Mouse (Mus musculus): ENCODE results near the gene Hspa1a.
"Not testable (repeated sequence)": the region's sequence is repeated elsewhere in the genome, so short reads cannot be mapped to it uniquely, and the experiment has no call there.

The Hspa1a gene

GRCm38 (mm10) chr17:34969822-34970221, 2.1 kb downstream of the Hspa1a start, which contains the start of gene Gm20481:
Gene Gm20481 (plus strand): TSS chr17:34969912.
- DNase-seq (ENCODE audit: low read depth, low spot score), result not testable (repeated sequence)

DNA sequence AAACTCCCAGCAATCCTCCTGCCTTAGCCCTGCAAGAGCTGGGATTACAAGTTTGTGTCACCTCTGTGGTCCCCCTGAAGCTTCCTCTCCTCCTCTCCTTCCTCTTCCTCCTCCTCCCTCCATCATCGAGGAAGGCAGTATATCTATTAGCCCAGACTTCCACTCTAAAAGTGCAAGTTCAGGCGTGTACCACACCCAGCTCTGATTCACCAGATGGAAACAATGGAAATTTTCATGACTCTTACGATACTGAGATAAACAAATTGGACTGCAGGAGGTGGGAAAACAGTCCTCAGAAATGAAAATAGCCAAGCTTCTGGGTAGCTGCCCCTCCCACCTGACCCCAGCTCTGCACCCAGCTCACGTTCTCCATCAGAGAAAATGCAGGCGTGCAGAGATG, 6.3 kb downstream of the Hspa1a start:
- peak; percentile 75 for DNase-seq (ENCODE audit: low read depth, low spot score)

- DNase-seq (ENCODE audit: low read depth, low spot score), result peak; percentile 74
Measured at GRCm38 (mm10) chr17:34964640-34965049, 7.3 kb downstream of the Hspa1a start.

- DNase-seq (ENCODE audit: low read depth, low spot score), result no peak
Measured at GRCm38 (mm10) chr17:34962841-34963240, 9.1 kb downstream of the Hspa1a start.

GRCm38 (mm10) chr17:34962125-34962524, 9.8 kb downstream of the Hspa1a start:
- DNase-seq (ENCODE audit: low read depth, low spot score), result peak; percentile 41

- DNase-seq (ENCODE audit: low read depth, low spot score), result peak; percentile 88
Measured at GRCm38 (mm10) chr17:34960702-34961493, 11.1 kb downstream of the Hspa1a start.

DNA sequence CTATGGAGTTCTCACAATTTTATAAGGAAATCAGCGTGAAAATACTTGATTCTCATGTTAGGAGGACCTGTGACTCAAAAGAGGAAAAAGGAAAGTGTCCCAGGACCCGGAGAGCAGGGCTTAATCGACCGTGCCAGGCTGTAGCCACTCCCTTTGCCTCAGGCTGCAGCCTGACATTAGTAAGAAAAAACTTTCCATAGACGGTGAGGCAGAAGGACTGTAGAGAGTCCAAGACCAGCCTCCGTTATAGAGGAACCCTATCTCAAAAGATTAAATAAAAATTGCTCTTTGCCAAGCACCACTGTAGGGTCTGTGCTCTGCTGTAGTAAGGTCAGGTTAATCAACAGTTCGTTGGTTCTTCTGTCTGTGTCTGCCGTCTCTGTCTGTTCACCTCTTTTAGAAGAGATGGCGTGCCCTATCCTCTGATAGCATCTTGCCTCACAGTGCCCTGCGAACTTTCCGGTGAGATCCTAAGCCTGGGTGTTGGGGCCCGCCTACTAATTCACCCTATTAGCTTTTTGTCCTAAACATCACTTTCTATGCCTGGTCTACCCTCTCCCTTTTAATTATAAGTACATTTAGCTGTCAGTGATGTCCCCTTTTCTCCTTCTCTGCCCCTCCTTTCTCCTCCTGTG, 12.0 kb downstream of the Hspa1a start:
- peak; percentile 92 for DNase-seq (ENCODE audit: low read depth, low spot score)

DNA sequence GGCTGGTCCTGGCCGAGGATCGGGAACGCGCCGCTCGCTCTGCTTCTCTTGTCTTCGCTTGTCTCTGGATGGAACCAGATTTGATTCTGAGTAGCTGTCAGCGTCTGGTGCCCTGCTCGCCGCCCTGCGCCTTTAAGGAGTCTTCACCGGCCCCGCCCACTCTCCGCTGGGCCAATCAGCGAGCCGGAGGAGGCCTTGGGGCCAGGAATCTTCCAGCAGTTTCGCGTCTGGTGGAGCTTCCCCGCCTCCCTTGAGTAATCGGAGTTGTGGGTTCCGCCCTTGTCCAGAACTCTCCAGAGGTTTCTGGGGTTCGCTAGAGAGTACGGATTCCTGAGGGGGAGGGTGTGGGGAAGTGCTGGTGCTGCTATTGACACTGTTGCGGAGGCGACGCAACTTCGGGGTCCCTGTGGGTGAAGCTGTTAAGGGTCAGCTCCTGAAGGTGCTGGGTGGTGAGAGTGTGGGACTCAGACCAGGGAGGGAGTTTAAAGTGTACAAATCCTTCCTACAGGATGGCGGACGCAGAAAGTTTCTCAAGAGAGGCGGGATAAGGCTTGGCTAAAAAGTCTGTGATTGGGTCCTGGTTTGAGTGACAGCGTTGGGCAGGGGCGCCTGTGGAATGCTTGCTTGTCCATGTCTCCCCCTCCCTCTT, 12.7 kb downstream of the Hspa1a start, which contains the start of gene Hspa1b:
Gene Hspa1b (minus strand): TSS at position 109 of the 649 bp plus-strand sequence.
- peak; percentile 92 for DNase-seq (ENCODE audit: low read depth, low spot score)

DNA sequence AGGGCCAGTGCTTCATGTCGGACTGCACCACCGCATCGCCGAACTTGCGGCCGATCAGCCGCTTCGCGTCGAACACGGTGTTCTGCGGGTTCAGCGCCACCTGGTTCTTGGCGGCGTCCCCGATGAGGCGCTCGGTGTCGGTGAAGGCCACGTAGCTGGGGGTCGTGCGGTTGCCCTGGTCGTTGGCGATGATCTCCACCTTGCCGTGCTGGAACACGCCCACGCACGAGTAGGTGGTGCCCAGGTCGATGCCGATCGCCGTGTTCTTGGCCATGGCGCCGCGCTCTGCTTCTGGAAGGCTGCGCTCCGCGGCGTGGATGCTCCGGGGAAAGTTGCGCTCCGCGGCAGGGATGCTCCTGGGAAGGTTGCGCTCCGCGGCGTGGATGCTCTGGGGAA, 13.2 kb downstream of the Hspa1a start:
- DNase-seq (ENCODE audit: low read depth, low spot score), result not testable (repeated sequence)

DNA sequence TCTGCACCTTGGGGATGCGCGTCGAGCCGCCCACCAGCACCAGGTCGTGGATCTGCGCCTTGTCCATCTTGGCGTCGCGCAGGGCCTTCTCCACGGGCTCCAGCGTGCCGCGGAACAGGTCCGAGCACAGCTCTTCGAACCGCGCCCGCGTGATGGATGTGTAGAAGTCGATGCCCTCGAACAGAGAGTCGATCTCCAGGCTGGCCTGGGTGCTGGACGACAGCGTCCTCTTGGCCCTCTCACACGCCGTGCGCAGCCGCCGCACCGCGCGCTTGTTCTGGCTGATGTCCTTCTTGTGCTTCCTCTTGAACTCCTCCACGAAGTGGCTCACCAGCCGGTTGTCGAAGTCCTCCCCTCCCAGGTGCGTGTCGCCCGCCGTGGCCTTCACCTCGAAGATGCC, 14.0 kb downstream of the Hspa1a start:
- DNase-seq (ENCODE audit: low read depth, low spot score), result not testable (repeated sequence)

DNA sequence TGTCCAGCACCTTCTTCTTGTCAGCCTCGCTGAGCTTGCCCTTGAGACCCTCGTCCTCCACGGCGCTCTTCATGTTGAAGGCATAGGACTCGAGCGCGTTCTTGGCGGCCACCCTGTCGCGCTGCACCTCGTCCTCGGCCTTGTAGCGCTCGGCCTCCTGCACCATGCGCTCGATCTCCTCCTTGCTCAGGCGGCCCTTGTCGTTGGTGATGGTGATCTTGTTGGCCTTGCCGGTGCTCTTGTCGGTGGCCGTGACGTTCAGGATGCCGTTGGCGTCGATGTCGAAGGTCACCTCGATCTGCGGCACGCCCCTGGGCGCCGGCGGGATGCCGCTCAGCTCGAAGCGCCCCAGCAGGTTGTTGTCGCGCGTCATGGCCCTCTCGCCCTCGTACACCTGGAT, 14.7 kb downstream of the Hspa1a start:
- DNase-seq (ENCODE audit: low read depth, low spot score), result not testable (repeated sequence)

DNA sequence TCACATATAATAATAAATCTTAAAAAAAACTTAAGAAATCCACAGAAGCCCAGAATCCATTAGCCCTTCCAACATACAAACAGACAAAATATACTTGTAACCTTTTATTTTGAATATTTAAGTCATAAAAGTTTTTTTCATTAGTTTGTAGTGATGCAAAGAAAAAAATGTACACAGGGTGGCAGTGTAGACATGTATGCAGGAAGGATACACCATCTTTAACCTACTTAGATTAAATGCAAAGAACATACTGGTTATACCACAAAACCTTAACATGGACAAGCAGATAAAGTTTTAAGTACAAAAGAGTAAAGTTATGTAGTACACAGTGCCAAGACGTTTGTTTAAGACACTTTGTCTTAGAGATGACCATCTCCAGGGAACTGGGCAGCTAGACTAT, 15.6 kb downstream of the Hspa1a start:
- DNase-seq (ENCODE audit: low read depth, low spot score), result peak; percentile 69

GRCm38 (mm10) chr17:34955884-34956283, 16.1 kb downstream of the Hspa1a start:
- no peak for DNase-seq (ENCODE audit: low read depth, low spot score)

- no peak for DNase-seq (ENCODE audit: low read depth, low spot score)
Measured at GRCm38 (mm10) chr17:34954831-34955230, 17.1 kb downstream of the Hspa1a start.

DNA sequence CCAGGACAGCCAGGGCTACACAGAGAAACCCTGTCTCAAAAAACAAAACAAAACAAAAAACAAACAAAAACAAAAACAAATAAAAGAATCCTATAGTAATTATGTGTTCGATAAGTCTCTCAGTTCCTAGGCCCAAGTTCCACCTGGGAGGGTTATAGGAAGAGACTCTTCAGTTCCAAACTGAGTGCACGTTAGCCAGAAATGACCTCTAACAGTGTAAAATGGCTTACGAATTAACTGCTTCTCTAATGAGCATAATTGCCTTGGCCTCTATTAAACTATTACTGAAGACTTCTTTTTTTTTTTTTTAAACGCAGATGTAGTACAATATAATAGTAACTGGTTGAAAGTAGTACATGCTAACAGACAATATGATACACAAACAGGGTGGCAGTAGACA, 18.1 kb downstream of the Hspa1a start:
- DNase-seq (ENCODE audit: low read depth, low spot score), result no peak

DNA sequence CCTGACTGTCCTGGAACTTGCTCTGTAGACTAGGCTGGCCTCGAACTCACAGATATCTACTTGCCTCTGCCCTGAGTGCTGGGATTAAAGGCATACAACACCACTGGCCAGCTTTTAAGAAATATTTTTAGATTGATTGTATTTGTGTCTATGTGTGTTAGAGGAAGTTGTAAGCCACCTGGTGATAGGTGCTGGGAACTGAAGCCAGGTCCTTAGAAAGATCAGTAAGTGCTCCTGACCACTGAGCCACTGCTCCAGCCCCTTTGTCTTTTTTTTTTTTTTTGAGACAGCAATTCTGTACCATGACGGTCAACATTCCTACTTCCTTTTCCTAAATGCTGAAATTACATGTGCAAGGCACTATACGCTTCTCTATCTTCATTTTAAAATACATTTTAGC, 18.7 kb downstream of the Hspa1a start:
- no peak for DNase-seq (ENCODE audit: low read depth, low spot score)

DNA sequence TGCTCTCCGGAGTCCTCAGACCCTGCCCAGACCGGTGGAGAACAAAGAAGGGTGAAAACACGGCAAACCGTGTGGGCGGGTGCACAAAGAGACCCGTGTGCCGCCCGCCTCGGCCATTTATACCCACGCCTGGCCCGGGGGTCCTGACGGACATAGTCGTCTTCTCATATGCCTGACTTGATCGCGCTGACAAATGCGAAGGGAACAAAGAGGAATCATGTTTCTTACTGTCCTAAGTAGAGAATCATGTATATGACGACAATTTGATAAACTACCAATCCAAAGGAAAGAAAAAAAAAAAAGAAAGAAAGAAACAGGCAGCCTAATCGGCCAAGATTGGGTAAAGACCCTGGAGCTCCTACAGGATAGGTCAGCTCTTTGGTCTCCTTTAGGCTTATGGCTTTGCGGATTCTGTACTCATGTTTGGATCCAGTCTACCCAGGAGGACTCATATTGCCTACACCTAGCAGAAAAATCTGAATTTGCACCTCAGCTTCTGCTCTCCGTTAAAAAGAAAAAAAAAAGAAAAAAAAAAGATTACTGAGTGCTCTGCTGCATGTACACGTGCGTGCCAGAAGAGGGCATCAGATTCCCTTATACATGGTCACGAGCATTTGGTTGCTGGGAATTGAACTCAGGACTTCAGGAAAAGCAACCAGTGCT, 19.4 kb downstream of the Hspa1a start:
- DNase-seq (ENCODE audit: low read depth, low spot score), result peak; percentile 87

DNA sequence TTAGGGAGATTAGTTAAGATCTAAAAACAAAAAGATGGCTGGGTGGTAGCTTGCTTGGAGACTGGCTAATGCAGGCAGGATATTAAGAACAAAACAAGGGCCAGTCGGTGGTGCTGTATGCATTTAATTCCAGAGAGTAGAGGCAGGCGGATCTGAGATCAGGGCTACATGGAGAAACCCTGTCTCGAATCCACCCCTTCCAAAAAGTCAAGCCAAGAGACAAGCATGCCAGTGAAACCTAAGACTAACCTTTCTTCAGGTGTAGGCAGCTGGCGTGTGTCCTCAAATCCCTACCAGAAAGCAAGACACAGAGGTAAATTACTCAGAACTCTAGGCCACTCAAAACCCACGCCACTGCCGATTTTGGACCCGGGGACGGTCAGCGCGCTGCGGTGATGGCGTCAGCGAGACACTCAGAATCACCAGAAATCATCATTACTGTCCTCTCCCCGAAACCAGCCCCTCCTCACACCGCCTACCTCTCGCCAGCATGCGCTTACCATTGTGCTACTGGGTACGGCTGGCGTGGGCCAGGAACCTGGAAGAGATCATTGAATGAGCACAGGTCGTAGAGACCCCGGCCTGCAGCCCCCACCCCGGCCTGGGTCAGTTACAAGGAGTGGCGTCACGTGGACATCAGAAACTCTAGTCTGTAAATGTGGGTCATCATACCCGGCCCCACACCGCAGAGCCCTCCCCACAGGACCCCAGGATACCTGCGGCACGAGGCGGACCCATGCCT, 20.1 kb downstream of the Hspa1a start:
- DNase-seq (ENCODE audit: low read depth, low spot score), result no peak

DNA sequence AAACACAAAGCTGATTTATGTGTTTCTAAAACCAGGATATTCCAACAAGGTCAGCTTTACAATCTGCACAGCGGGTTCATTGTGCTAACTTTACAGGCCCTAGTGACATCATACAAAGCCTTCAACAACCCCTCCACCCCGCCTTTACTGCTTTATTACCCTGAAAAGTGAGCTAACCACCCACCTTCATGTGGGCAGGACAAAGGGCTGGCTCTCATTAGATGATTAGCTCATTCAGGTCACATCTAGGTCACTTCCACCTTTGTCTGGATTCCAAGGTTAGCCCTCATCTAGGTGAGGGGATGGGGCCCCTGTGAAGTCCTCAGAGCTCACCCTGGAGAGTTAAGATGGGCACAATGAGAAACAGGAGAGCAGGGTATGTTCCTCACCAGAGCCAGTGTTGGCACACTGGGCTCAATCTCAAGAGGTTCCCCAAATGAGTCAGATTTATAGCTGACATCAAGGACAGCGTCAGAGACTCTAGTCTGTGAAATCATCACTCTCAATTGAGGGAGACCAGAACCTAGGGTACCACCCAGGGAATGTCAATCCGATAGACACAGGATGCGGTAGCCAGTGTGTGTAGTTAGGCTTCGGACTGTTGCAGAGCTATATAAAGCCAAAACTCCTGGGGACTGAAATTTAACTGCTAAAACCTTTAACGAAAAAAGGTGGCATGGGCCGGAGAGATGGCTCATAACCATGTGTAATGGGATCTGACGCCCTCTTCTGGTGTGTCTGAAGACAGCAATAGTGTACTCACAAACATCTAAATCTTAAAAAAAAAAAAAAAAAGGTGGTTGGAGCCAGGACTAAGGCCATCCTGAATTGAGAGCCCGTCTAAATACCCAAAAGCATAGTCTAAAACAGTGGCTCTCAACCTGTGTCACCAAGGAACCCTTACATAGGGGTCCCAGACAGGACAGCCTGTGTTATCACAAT, 21.2 kb downstream of the Hspa1a start:
- DNase-seq (ENCODE audit: low read depth, low spot score), result peak; percentile 62

GRCm38 (mm10) chr17:34949553-34949969, 22.4 kb downstream of the Hspa1a start:
- no peak for DNase-seq (ENCODE audit: low read depth, low spot score)
